Mouse (Mus musculus) megakaryocyte, embryonic 14.5 days (primary cell): Measurements from ENCODE around the gene Rab28. TPM values are rescaled to one million over a fixed set of nuclear protein-coding genes. Genes with fewer than 3 reads are reported as not detected.

Experiments used
- H3K27me3 ChIP-seq: replicated peaks from 2 replicates; pipeline ENCODE3; 2012; ENCODE audit warnings: inconsistent platforms
- H3K36me3 ChIP-seq: replicated peaks from 2 replicates; pipeline ENCODE3; 2012; ENCODE audit warnings: low read length, inconsistent platforms, mixed read lengths
- H3K4me1 ChIP-seq: 2 replicates; pipeline ENCODE4 v1.6.1; 2012; ENCODE audit warnings: inconsistent platforms
- H3K4me3 ChIP-seq: replicated peaks from 2 replicates; pipeline ENCODE3; 2012; ENCODE audit warnings: moderate library complexity, mild to moderate bottlenecking, inconsistent platforms
- H3K9me3 ChIP-seq: 2 replicates; pipeline ENCODE4 v1.6.1; 2012; ENCODE audit warnings: inconsistent platforms
- FLI1 ChIP-seq: IDR thresholded peaks from 2 replicates; pipeline ENCODE4 v1.6.1; 2012; ENCODE audit warnings: low read length, inconsistent platforms, mixed read lengths
- GATA1 ChIP-seq: IDR thresholded peaks from 3 replicates; pipeline ENCODE4 v1.6.1; 2012; ENCODE audit warnings: mixed read lengths, low read length, inconsistent platforms, borderline replicate concordance
- polyA plus RNA-seq: library from polyadenylated mRNA; stranded (reverse); fragments of >175 nt; gene quantifications from 2 replicates; pipeline ENCODE4 v1.2.3, GENCODE M21; 2012; ENCODE audit warnings: low replicate concordance; ENCODE audit not compliant: insufficient read depth

The Rab28 gene
- polyA plus RNA-seq, 1 experiment: 42.6 TPM

GRCm38 (mm10) chr5:41636793-41637192 lies 71.2 kb downstream of the Rab28 start:
- no peak overlapping the region for H3K4me3 ChIP-seq
- no peaks in the 10 kb centered on the region for H3K27me3 ChIP-seq
- no peak for TF ChIP-seq GATA1
- no peak for TF ChIP-seq FLI1
- peaks cover 21% of the 10 kb centered on the region for H3K36me3 ChIP-seq
- no peaks in the 10 kb centered on the region for H3K4me1 ChIP-seq
- H3K9me3 ChIP-seq: no peaks in the 10 kb centered on the region

GRCm38 (mm10) chr5:41627224-41628144 lies 80.5 kb downstream of the Rab28 start:
- Histone ChIP-seq H3K27me3 (no peaks in the 10 kb centered on the region), H3K9me3 (no peaks in the 10 kb centered on the region), H3K4me1 (no peaks in the 10 kb centered on the region), H3K36me3 (peaks cover 46% of the 10 kb centered on the region), H3K4me3 (no peak overlapping the region)
- TF ChIP-seq GATA1: no peak
- no peak for TF ChIP-seq FLI1

- Histone ChIP-seq H3K4me1 (no peaks in the 10 kb centered on the region), H3K36me3 (peaks cover 38% of the 10 kb centered on the region), H3K4me3 (no peak overlapping the region), H3K27me3 (no peaks in the 10 kb centered on the region), H3K9me3 (no peaks in the 10 kb centered on the region)
- TF ChIP-seq FLI1: no peak
- no peak for TF ChIP-seq GATA1
These were observed 82.4 kb downstream of the Rab28 start for GRCm38 (mm10) chr5:41625544-41625943.

GRCm38 (mm10) chr5:41621748-41622147 lies 86.2 kb downstream of the Rab28 start:
- Histone ChIP-seq H3K4me1 (peaks cover 6% of the 10 kb centered on the region; the same call in 1 of the 2 replicates), H3K9me3 (0 out of 2 replicates have a peak, but pooled peaks cover 3% of the 10 kb centered on the region), H3K27me3 (no peaks in the 10 kb centered on the region), H3K36me3 (peaks cover 20% of the 10 kb centered on the region), H3K4me3 (no peak overlapping the region)
- TF ChIP-seq FLI1 (no peak), GATA1 (no peak)

- Histone ChIP-seq H3K27me3 (no peaks in the 10 kb centered on the region), H3K4me3 (no peak overlapping the region), H3K36me3 (peaks cover 7% of the 10 kb centered on the region), H3K4me1 (peaks cover 6% of the 10 kb centered on the region; the same call in 1 of the 2 replicates), H3K9me3 (0 out of 2 replicates have a peak, but pooled peaks cover 3% of the 10 kb centered on the region)
- TF ChIP-seq FLI1 (no peak), GATA1 (no peak)
These were observed 89.0 kb downstream of the Rab28 start for GRCm38 (mm10) chr5:41618966-41619365.

- Histone ChIP-seq H3K36me3 (no peaks in the 10 kb centered on the region), H3K9me3 (0 out of 2 replicates have a peak, but pooled peaks cover 9% of the 10 kb centered on the region), H3K27me3 (no peaks in the 10 kb centered on the region), H3K4me3 (no peak overlapping the region), H3K4me1 (no peaks in the 10 kb centered on the region)
- no peak for TF ChIP-seq FLI1
- TF ChIP-seq GATA1: no peak
These were observed 97.4 kb downstream of the Rab28 start for GRCm38 (mm10) chr5:41610447-41611030.

GRCm38 (mm10) chr5:41596242-41597117 lies 111.5 kb downstream of the Rab28 start:
- Histone ChIP-seq H3K4me3 (no peak overlapping the region), H3K36me3 (no peaks in the 10 kb centered on the region), H3K27me3 (no peaks in the 10 kb centered on the region), H3K9me3 (no peaks in the 10 kb centered on the region), H3K4me1 (no peaks in the 10 kb centered on the region)
- TF ChIP-seq FLI1 (no peak), GATA1 (no peak)

GRCm38 (mm10) chr5:41595199-41595598 lies 112.8 kb downstream of the Rab28 start:
- TF ChIP-seq GATA1: no peak
- TF ChIP-seq FLI1: no peak
- H3K4me1 ChIP-seq: no peaks in the 10 kb centered on the region
- H3K9me3 ChIP-seq: no peaks in the 10 kb centered on the region
- H3K36me3 ChIP-seq: no peaks in the 10 kb centered on the region
- H3K27me3 ChIP-seq: no peaks in the 10 kb centered on the region
- H3K4me3 ChIP-seq: no peak overlapping the region

- Histone ChIP-seq H3K4me1 (no peaks in the 10 kb centered on the region), H3K36me3 (no peaks in the 10 kb centered on the region), H3K9me3 (peaks cover 13% of the 10 kb centered on the region), H3K4me3 (no peak overlapping the region), H3K27me3 (no peaks in the 10 kb centered on the region)
- TF ChIP-seq FLI1 (no peak), GATA1 (no peak)
These were observed 129.9 kb downstream of the Rab28 start for GRCm38 (mm10) chr5:41578051-41578450.

Other genes starting within 250 kb of the Rab28 start
- not detected in 2 replicates for gene Nkx3-2, start 56.3 kb upstream of the Rab28 start, polyA plus RNA-seq
- gene Bod1l, start 136.2 kb upstream of the Rab28 start, polyA plus RNA-seq: 9.8 and 18.4 TPM in 2 replicates